Mouse (Mus musculus) retina, embryonic 14.5 days (tissue): ENCODE measurements around the gene Col8a1.
A peak's percentile ranks its signal among the peaks of the same experiment; 100 is the strongest.

Experiments
- DNase-seq: peaks from one replicate; pipeline ENCODE4 v3.0.0-alpha.2; 2015; ENCODE audit warnings: low spot score

Col8a1 gene

DNA sequence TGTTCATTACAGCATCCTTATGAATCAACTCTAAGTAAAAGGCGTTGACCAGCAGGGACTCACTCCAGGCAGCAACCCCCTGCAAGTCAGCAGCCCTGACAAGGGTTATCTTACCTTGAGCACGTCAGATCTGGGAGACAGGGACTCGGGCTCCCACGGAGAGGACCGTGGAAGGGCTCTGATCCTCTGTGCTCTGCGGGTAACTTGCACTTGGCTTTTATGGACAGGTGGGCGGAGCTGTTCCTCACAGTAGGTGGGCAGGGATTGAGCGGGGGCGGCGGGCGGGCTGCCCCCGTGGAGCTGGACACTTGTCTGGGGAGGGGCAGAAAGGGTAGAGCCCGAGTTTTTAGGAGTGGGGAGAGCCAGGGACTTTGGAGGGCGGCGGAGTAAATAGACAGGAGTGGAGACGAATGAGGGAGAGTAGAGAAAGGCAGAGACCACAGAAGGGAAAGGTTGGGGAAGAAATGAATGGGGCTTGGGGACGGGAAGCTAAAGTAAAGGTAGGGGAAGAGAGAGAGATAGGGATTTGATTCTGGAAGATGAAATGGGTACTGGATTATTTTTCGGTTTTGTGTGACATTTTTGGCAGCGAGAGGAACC is at the start of gene Col8a1:
Gene Col8a1, minus strand, starts transcription at position 212 of the 600 bp plus-strand sequence.
- DNase-seq: peak; percentile 35

DNA sequence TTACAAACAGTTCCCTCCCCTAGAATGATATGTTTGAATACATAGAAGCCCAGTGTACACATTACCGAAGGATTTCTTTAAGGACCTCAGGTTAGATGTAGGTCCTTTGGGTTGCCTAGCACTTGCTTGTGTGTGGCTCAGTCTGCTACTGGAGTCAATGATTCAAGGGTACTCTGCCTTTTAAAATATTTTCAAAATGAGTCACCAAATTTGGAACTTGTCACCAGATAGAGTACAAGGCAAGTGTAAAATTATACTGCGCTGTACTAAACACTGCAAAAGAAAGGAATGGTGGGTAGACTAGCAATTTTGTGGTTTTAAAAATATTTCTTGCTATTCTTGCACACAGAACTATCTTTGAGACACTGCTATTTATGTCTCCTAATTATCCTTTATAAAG is 47.3 kb upstream of the Col8a1 start:
- DNase-seq: no peak

DNA sequence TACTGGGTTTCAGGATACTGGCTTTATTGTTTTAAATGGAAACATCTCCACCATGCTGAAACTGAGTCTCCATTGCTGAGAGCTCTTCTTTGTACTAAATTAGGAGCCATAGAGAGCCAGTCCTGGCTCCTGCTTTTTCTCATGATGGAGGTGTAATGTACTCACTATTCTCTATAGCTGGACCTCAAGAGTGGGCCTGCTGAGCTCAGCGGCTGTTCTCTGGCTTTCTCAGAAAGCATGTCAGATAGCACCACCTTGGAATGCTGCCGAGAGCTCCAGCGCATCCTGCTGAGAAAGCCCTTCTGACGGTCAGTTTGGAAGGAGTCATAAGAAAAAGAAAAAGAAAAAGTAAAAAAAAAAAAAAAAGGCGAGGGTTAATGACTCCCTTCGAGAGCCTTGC is 41.8 kb upstream of the Col8a1 start:
- no peak for DNase-seq

DNA sequence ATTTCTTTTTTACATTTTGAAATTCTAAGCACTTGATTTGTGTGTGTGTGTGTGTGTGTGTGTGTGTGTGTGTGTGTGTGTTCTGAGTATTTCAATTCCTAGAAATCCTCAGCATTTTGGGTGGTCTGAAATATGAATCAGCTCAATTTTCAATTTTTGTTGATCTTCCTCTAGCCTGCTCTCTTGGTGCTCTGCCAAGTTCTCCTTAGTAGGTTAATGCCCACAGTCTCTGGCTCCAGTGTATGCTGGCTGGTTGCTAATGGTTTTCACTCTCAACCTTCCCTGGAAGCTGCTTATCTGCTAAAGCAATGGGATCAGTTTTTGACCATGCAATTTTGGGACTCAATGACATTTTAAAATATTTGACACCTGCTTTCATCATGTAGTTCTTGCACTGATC is 24.5 kb upstream of the Col8a1 start:
- DNase-seq: no peak

DNA sequence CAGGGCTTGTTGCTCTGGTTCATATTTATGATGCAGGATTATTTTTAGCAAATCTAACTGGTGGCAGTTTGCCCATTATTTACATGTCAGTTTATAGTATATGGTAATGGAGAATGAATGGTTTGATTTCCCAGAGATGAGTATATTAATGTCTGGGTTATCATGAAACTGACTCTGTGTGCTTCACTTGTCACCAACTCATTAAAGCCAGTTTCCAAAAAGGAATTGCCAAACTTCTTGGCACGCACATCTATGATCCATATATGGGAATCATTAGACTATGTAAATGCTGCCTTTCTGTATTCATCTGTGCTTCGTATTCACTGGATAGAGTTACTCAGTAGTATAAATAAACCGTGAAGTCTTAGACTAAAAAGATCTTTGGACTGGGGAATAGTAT is 11.1 kb upstream of the Col8a1 start:
- DNase-seq: no peak

DNA sequence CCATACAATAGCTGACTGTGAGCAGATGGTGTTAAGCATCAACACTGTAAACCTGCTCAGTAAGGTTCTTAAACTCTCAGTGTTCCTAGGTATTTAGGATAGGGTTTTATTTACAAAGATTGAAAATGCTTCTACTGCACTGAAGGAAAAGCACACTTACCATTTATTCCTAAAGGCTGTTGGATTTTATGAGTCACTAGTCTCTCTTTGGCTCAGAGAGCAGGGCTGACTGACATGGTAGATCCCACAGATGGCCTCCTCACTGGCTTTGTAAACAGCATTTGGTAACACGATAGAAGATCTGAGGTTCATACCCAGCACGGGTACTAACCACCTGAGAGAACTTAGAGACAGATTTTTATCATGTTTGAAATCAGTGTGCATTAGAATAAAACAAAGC is 5.3 kb upstream of the Col8a1 start:
- no peak for DNase-seq

DNA sequence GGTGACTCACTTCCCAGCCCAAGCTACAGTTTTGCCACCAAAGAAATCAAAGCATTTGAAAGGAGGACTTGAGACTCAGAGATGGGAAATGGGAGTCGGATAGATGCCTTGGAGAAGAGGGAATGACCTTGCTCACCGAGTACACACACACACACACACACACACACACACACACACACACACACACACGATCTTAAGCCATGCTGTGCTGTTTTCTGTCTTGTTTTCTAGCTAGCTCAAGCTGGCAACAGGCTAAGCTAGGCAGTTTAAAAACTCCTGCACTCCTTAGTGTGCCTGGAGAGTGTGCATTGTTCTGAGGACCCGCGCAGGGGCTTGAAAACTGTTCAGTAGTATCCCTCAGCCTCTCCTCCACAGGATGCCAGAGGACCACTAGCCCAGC is 1.2 kb upstream of the Col8a1 start:
- peak; percentile 10 for DNase-seq

DNA sequence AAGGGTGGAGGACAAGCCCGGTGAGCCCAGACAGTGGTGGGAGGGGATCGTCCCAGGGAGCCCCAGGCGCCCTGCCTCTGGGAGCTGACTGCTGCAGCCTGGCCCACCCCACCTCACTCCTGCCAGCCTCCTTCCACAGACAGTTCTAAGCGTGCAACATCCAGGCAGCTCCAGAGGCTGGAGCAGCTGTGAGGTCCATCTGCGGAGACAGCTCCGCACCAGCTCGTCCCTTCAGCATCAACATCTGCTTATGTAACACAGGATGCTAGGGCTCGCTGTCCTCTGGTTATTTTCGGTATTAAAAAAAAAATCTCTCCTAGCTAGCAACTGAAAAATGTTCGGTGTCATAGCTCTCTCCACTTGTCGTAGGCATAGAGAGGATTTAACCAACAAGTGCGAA is 704 bp upstream of the Col8a1 start:
- peak; percentile 56 for DNase-seq

DNA sequence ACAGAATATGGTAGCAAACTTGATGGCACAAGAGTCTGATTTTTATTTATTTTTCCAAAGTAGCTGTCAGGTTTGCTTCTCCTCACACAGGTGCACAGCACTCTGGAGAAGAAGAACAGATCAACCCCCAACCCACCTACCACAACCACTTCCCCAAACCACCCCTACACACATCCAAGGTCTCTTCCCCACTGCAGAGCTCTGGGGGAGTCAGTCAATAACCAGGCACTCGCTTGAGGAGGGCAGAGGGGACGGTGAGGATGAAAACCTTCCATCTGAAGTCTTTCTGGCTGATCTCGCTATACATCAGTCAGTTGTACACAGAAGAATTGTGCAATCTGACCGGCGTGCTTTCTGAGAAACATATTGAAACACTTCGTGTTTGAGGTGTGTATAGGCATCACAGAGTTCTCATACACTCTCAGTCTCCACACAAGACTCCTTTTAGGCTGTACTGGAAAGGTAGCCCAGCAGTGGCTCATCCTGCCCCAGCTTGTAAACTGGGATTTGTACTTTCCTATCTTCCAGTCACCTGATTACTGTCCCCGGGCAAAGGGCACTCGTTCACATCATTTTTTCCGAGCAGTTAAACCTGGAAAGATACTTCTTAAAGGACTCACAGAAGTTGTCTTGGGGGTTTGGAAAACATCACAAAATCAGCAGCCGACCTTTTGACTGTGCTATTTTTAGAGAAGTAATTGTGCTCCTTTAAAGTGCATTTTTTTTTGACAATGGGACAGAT is 827 bp downstream of the Col8a1 start:
- DNase-seq: no peak

DNA sequence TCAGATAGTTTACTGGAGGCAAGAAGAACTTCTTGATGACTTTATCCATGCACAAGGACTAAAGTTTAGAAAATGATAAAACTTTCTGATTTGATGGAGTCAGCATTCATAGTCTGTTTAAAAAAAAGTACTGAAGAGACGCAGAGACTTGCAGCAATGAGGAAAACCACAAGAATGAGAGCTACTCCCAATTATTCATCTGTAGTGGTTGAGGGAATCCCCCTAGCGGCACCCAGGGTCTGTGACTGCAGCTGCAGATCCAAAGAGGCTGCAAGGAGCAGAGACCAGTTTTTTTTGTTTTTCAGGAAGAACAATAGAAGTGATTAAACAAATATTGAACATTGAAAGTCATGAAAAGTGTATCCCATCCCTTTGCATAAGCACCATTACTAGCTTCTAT is 4.0 kb downstream of the Col8a1 start:
- no peak for DNase-seq

DNA sequence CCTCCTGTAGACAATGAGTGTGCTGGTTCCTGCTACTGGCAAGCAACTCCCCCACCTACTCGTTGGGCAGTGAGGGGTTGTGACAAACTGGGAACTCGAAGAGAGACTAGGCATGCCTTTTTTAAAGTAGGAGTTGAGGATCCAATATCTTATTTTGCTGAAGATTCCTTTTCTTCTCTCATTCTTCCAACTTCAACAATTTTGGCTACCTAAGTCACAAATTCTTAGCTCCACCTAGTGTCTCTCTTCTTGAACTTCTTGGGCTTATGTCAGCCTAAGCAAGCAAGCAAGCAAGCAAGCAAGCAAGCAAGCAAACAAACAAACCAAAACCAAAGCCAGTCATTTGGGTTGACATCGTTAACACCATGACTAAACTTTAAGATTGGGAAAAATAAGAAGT is 6.4 kb downstream of the Col8a1 start:
- DNase-seq: no peak

DNA sequence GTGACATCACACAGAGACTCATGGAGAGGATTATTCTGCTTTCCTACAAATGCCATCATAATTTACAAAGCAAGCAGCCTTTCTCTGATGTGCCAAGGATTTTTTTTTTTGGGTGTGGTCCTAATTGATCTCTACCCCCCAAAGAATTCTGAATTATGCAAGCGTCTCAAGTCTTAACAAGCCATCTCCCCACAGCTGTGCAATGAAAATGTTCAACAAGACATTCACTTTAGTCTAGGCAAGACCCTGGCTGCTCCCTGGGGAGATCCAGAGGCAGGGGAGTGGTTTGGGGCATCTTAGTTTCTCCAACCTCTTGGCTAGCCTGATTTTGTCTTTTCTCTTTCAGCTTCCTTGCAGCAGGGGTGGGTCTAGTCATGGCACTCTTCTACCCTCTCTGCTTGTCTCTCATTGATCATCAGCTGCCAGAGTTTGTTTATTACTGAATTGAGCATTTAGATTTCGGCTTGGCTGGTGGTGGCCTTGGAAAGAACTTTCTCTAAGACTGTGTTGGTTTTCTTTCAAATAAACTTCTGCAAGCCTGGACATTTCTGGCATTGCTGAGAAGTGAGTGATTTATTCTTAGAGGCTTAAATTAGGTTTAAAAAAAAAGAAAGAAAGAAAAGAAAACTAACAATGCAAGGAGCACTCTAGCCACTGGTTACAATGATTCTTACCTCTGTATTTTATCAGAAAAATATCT is 7.0 kb downstream of the Col8a1 start:
- DNase-seq: no peak

DNA sequence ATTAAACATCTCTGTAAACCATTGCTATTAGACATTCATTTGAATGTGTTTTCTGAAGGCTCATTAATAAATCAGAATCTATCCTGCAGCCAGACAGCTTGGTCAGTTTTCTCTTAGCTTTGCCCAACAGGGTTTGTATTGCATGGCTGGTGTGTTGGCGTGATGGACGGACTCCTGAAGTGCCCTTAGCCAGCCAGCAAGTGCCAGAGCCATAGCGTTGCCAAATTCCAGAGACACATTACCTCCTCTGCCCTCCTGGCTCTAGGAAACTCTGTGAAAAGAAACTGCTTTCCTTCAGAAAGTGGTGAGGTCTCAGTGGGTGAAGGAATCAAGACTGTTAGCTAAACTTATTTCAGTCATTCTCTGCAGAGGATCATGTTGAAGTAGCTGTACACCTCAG is 14.4 kb downstream of the Col8a1 start:
- DNase-seq: no peak

DNA sequence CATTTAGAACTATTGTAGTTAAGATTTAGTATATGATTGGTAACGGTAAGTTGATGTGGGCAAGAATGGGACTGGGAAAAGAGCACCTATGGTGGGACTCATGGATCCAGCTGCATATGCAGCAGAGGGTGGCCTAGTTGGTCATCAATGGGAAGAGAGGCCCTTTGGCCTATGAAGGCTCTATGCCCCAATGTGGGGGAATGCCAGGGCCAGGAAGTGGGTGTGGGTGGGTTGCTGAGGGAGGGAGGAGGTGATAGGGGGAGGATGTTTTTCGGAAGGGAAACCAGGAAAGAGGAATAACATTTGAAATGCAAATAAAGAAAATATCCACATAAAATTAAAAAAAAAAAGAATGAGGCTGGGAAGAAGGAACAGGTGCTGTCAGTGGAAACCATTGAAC is 19.6 kb downstream of the Col8a1 start:
- no peak for DNase-seq

DNA sequence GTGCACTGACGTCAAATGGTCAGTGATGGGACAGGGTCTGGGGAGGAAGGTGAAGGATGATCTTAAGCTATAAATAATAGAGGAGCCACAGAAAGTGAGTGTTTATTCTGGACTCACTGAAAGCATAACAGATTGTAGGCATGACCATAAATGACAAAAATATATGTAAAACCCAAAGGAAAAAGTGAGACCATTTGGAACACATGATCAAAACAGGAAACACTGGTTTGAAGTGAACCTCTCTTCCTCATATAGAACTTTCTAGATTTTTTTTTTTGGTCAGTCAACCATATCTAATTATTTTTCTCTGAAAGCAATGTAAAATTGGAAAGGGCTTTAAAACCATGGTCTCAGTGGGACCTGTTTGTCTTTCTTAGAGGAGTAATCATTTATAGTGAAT is 21.0 kb downstream of the Col8a1 start:
- DNase-seq: no peak

DNA sequence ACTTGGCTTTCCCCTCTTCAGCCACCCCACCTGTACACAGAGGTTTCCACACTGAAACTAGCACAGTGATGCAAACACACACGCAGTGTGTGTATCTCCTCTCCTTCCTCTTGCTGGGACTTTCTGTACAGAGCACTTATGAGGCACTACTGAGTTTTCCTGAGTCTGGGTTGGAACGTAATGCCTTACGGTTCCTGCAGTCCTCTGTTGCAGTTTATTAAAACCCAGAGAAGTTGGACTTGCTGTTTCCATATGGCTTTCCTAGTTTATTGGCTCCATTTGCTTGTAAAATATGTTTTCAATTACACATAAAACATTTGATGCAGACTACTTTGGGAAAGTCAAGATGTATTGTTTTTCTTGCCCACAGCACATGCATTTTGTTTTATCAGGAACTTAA is 21.4 kb downstream of the Col8a1 start:
- no peak for DNase-seq

DNA sequence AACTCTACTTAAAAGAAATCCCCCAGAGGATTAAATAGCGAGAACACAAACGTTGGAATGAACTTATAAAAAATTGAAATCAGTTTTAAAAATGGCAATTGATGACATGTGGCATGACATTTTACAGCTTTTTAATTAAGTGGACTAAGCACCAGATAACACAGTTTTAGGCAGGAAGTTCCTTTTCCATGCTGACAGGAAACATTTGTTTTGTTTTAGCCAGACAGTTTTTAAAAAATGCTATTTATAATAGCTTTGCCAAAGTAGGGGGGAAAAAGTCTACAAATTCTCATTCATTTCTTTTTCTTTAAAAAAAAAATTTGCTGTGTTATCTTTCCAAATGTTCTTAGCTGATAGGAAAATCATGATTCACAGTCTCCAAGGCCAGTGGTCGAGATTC is 29.6 kb downstream of the Col8a1 start:
- no peak for DNase-seq

DNA sequence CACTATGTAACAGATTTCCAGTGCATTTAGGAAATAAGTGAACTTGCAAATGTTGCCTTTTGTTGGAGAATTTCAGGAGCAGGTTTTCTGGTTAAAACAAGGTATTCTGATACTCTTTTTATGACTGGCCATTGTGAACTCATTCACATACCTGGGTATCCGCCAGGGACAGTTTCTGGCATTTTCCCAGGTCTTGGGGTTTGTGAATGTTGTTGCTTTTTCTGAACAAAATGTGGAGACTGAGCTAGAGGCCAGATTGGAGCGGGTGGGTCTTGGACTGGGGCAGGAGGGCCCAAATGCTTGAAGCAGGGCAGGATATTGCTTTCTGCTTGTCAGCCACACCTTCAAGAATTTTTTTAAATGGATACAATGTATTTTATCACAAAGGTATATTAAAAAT is 35.6 kb downstream of the Col8a1 start:
- no peak for DNase-seq

DNA sequence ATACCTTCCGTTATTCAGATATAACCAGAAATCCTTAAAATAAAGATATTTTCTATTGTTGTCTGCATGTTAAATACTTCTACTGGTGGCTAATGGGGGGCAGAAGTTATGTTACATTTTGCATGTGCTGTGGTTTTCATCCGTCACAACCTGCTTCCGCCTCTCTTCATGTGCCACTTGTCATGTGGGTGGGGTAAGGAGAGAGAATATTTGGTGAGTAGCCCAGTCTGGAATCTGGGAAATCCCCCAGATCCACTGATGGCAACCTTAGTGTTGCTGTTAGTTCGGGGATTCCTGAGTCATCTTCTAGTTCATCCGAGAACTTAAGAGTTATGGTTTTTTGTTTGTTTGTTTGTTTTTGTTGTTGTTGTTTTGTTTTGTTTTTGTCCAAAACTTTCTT is 55.8 kb downstream of the Col8a1 start:
- no peak for DNase-seq

DNA sequence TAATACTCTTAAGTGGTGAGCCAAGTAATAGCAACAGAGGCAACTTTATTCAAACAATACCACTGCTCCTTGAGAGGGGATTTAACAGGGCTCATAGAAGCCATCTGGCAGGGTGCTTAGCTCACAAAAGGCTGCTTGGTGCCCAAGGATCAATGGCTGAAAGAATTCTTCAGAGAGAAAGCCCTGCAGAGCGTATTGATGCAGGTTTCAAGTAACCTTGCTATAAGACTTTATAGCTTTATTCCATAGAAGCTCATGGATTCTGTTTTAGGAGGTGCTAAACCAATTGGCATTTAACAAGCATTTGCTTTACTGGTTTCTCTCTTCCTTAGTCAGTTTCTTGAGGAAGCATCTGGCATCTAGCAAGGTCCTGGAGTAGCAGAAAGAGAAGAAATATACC is 59.8 kb downstream of the Col8a1 start:
- no peak for DNase-seq

DNA sequence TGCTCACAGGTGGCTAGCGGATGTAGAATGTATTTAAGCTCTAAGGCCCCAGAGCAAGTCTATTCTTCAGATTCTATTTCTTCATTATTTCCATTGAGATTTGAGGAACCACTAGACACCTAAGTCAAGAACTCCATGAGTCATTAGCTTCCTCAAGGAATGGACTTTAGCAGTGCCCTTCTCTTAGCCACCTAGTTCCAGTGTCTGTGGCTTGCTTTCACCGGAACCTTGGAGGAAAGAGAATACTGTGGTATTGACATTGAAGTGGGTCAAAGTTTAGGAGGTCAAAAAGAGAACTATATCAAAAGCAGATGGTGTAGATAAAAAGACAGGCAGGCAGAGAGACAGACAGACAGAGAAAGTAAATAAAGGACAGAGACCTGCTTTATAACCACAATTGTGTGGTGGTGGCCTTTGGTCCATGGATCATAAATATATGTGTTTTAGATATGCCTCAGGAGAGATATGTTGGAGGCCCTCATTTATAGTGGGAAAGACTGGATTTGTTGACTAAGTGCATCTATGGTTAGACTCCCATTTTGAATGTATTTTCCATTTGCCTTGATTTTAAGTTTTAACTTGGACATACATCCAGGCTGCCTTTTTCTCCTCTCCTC is 60.5 kb downstream of the Col8a1 start:
- no peak for DNase-seq

DNA sequence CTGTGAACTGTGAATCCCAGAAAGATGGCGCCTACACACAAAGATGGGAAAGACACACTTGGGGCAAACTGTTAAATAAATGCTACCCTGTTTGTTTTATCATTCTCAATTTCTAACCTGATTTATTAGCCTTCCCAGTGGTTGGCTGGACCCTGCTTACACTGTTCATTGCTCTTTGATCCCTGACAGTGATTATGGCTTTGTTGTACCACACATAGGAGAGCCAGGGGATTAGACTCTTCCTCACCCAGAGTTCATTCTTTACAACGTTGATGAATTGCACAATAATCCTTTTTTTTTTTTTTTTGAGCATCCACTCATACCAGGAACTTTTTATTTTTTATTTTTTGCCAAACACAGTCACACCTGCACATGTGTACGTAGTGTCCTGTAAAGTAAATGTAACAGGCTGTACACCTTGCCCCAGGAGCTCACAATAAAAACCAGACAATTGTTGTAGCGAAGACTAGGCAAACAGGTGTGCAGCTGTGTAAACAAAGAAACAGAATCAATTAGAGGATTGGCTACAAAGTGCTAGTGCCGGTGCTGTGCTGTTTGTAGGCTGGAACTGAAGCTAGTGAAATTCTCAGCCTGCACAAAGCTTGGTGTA is 68.6 kb downstream of the Col8a1 start:
- no peak for DNase-seq

DNA sequence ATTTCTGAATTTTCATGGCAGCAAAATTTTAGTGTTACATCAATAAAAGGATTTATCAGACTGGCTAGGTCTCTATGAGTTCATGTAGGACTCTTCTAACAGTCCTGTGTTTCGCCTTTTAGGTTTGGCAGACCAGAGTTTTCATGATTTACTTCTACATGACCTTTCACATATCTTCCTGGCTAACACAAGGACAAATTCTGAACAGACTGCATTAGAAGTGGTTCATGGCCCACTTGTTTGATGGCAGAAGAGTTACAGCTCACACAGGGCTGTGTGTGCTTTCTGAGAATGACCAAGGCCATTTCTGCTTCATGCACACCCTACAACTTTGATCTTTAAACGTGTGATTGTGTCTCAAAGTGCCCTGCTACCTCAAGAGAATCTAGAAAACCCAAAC is 82.3 kb downstream of the Col8a1 start:
- no peak for DNase-seq
